Mouse (Mus musculus): Measurements from ENCODE around the gene Mmp21. TPM values are rescaled to one million over a fixed set of nuclear protein-coding genes. Genes with fewer than 3 reads are reported as not detected.
A peak's percentile ranks its signal among the peaks of the same experiment; 100 is the strongest.

The Mmp21 gene
- polyA plus RNA-seq, 1 experiment, result not detected

DNA sequence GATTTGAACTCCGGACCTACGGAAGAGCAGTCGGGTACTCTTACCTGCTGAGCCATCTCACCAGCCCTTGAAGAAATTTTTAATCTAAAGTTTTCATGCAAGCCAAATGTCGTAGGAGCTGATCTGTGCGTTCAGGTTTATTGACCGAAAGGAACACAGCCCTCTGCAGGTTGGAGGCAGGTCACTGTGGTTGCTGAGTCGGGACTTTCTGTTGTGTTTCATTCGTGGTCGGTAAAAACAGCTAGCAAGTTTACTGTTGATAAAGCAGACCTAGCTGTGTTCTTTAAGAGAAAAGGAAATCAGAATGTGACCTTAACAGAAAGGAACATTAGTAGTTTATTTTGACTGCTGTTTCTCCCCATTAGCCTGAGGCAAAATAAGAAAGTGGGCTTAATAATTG, 9.9 kb downstream of the Mmp21 start:
- H3K27me3 ChIP-seq (replicated peaks), result no peaks in the 10 kb centered on the region
- no peak overlapping the region for H3K4me3 ChIP-seq (replicated peaks)
- no peaks in the 10 kb centered on the region for H3K9me3 ChIP-seq
- TF ChIP-seq FLI1 (IDR thresholded peaks at IDR 0.05; ENCODE audit: low read length) (no peak), GATA1 (IDR thresholded peaks at IDR 0.05; ENCODE audit: borderline replicate concordance, low read length) (no peak)
- H3K36me3 ChIP-seq (replicated peaks; ENCODE audit: low read length), result peaks cover 90% of the 10 kb centered on the region
- H3K4me1 ChIP-seq, result peaks cover 8% of the 10 kb centered on the region

DNA sequence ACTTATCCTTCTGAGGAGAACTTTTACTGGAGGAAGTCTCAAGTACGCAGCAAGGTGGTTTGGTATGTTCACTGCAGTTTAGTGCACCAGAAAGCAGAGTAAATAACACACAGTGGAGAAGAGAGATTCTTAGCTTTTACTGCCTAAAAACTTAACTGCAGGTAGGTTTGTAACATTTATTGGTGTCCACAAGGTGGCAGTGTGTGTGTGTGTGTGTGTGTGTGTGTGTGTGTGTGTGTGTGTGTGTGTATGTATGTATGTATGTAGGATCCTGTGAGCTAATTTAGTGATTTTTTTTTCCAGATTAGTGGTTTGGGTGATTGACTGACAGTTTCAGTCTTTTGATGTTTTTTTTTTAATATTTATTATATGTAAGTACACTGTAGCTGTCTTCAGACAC, 10.8 kb downstream of the Mmp21 start:
- H3K4me3 ChIP-seq (replicated peaks), result no peak overlapping the region
- H3K9me3 ChIP-seq, result no peaks in the 10 kb centered on the region
- peaks cover 92% of the 10 kb centered on the region for H3K36me3 ChIP-seq (replicated peaks; ENCODE audit: low read length)
- H3K27me3 ChIP-seq (replicated peaks), result no peaks in the 10 kb centered on the region
- H3K4me1 ChIP-seq, result peaks cover 5% of the 10 kb centered on the region
- TF ChIP-seq GATA1 (IDR thresholded peaks at IDR 0.05; ENCODE audit: borderline replicate concordance, low read length), result no peak
- TF ChIP-seq FLI1 (IDR thresholded peaks at IDR 0.05; ENCODE audit: low read length), result no peak

DNA sequence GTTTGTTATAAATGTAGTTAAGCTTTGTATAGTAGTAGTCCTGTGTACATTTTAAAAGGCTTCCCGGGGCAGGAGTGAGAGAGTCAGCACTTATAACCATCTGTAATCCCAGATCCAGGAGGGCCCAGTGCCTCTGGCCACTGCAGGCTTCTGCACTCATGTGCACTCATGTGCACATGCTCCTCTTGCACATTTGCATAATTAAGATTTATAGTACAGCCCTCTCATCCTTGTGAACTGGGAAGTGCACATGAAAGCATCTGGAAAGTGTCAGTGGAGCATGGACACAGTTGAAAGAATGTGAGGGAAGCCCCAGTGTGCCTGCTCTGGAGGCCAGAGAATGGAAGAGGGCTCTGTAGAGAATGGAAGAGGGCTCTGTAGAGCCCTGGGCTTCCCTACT, 17.4 kb downstream of the Mmp21 start:
- peaks cover 100% of the 10 kb centered on the region for H3K36me3 ChIP-seq (replicated peaks; ENCODE audit: low read length)
- H3K4me3 ChIP-seq (replicated peaks), result no peak overlapping the region
- TF ChIP-seq GATA1 (IDR thresholded peaks at IDR 0.05; ENCODE audit: borderline replicate concordance, low read length) (no peak), FLI1 (IDR thresholded peaks at IDR 0.05; ENCODE audit: low read length) (no peak)
- H3K4me1 ChIP-seq, result no peaks in the 10 kb centered on the region
- no peaks in the 10 kb centered on the region for H3K27me3 ChIP-seq (replicated peaks)
- no peaks in the 10 kb centered on the region for H3K9me3 ChIP-seq

DNA sequence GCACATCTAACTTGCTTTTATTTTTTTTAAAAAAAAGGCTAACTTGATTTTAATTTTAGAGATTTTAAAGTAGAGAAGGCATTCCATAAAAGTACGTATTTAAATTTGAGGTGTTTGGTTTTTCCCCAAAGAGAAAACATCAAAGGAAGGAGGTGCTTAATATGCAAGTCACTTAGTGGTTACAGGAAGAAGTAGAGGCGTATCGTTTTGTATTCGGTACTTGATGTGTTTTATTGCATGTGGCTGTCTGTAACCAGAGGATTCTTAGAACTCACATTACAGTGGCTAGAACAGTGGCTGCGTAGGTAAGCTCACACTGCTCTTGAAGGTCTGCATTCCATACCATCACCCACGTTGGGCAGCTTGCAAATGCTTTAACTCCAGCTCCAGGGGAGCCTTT, 34.1 kb downstream of the Mmp21 start:
- H3K4me3 ChIP-seq (replicated peaks), result no peak overlapping the region
- no peaks in the 10 kb centered on the region for H3K9me3 ChIP-seq
- TF ChIP-seq FLI1 (IDR thresholded peaks at IDR 0.05; ENCODE audit: low read length), result no peak
- no peak for TF ChIP-seq GATA1 (IDR thresholded peaks at IDR 0.05; ENCODE audit: borderline replicate concordance, low read length)
- no peaks in the 10 kb centered on the region for H3K27me3 ChIP-seq (replicated peaks)
- no peaks in the 10 kb centered on the region for H3K4me1 ChIP-seq
- H3K36me3 ChIP-seq (replicated peaks; ENCODE audit: low read length), result peaks cover 99% of the 10 kb centered on the region

DNA sequence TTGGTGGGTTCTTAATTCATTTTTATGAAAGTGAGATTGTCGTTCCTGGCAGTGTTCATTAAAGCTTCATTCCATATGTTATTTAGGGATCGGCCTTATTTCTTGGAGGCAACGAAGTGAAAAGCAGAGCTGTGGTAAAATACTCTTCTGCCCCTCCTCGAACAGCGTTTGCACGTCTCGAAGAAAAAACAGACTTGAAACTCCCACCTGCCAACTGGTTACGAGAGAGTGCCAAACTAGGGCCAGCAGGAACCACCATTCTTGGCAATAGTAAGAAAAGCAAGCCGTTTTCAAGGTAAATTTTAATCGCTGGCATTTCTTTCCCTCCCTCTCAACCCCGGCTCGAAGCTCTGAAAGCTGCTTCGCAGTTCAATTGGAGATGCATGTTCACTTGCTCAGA, 41.0 kb downstream of the Mmp21 start:
- H3K4me1 ChIP-seq, result peaks cover 14% of the 10 kb centered on the region
- TF ChIP-seq GATA1 (IDR thresholded peaks at IDR 0.05; ENCODE audit: borderline replicate concordance, low read length) (no peak), FLI1 (IDR thresholded peaks at IDR 0.05; ENCODE audit: low read length) (no peak)
- no peaks in the 10 kb centered on the region for H3K9me3 ChIP-seq
- H3K4me3 ChIP-seq (replicated peaks), result peak overlapping the region; percentile 99
- no peaks in the 10 kb centered on the region for H3K27me3 ChIP-seq (replicated peaks)
- H3K36me3 ChIP-seq (replicated peaks; ENCODE audit: low read length), result peaks cover 45% of the 10 kb centered on the region

DNA sequence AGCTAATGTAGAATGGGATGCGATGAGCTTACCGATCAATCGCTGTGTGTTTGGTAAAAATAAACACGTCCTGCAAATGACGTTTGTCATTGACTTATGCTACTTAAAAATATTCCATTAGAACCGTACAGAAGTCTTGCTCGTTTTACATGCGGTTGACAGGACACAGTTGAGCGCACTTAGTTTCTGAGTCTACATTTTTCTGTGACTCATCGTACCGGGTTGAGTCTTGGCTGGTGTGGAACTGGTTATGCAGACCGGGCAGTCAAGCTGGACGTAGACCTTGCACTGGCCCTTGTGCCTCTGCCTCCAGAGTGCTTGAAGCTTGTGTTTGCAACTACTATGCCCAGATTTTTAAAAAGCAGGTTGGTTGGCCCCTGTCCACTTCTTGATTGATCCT, 41.6 kb downstream of the Mmp21 start:
- Histone ChIP-seq H3K27me3 (replicated peaks) (no peaks in the 10 kb centered on the region), H3K36me3 (replicated peaks; ENCODE audit: low read length) (peaks cover 40% of the 10 kb centered on the region), H3K4me3 (replicated peaks) (peak overlapping the region; percentile 99), H3K4me1 (peaks cover 14% of the 10 kb centered on the region), H3K9me3 (no peaks in the 10 kb centered on the region)
- TF ChIP-seq FLI1 (IDR thresholded peaks at IDR 0.05; ENCODE audit: low read length) (no peak), GATA1 (IDR thresholded peaks at IDR 0.05; ENCODE audit: borderline replicate concordance, low read length) (no peak)

DNA sequence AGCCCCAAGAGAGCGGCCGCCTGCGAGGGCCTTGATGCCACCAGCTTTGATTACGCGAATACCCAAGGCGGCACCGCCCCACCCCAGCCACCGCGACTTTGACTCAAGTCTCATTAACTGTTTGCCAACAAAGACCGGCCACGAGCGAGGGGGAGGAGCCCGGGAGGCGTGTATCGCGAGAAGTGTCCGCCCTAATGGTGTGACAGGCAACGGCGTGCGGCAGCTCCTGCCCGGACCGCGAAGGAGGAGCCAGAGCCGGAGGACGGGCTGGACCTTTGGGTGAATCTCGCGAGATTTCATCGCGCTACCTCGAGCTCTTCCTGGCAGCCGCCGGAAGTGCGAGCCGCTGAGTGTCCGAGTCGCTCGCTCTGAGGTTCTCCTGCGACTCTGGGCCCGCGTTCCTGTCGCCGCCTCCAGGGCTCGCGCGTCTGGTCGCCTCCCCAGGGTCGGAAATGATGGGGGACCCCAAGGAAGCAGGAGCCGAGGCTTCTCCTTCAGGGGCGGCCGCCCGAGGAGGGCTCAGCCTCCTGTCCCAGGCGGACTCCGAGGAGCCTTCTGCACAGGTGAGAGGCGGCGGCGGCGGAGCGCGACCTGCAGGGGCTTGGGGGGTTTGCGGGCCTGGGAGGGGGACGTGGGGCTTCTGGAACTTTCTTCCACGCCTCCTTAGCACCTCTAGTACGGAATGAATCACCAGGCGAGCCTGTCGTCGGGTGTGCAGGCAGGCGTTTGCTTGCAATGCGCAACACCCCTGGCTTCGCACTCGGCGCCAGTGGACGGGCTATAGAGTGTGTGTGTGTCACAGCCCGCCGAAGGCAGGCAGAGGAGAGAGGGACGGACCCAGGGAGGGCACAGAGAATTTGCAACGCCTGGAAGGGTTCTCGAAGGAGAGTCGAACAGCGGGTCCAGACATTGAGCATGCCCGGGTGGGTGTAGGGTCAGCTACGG, 42.2 kb downstream of the Mmp21 start, which contains the start of gene Edrf1:
Gene Edrf1, plus strand, starts transcription at position 183 of the 945 bp plus-strand sequence.
- peak within 1 kb of the TSS; percentile 99 for H3K4me3 ChIP-seq (replicated peaks)
- no peak for TF ChIP-seq GATA1 (IDR thresholded peaks at IDR 0.05; ENCODE audit: borderline replicate concordance, low read length)
- TF ChIP-seq FLI1 (IDR thresholded peaks at IDR 0.05; ENCODE audit: low read length), result no peak

DNA sequence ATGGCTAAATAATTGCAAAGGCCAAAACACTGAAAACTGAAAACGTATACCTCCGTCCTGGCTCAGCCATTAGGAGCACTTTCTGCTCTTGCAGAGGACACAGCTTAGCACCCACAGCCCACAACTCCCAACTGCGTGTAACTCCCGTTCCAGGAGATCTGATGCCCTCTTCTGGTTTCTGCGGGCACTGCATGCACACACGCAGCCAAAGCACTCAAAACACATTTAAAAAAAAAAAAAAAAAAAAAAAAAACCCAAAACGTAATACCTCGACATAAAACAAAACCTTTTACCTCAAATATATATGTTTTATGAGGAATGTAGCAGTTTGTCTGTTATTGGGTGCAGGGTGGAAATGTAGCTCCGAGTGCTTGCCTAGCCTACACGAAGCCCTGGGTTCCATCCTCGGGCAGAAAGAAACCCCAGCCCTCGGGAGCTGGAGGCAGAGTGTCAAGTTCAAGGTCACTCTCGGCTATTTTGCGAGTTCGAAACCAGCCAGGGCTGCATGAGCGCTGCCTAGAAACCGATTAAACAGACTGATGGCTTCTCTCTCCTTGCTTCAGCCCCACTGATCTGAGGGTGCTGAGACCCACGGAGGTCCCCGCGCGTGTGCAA, 43.0 kb downstream of the Mmp21 start:
- TF ChIP-seq FLI1 (IDR thresholded peaks at IDR 0.05; ENCODE audit: low read length), result no peak
- TF ChIP-seq GATA1 (IDR thresholded peaks at IDR 0.05; ENCODE audit: borderline replicate concordance, low read length), result no peak
- peak overlapping the region; percentile 99 for H3K4me3 ChIP-seq (replicated peaks)
- no peaks in the 10 kb centered on the region for H3K9me3 ChIP-seq
- peaks cover 25% of the 10 kb centered on the region for H3K36me3 ChIP-seq (replicated peaks; ENCODE audit: low read length)
- H3K27me3 ChIP-seq (replicated peaks), result no peaks in the 10 kb centered on the region
- peaks cover 14% of the 10 kb centered on the region for H3K4me1 ChIP-seq

More for the DNA sequence above, 42.2 kb downstream of the Mmp21 start, which contains the start of gene Edrf1:
- H3K27me3 ChIP-seq (replicated peaks), result no peaks in the 10 kb centered on the region
- peaks cover 14% of the 10 kb centered on the region for H3K4me1 ChIP-seq
- H3K36me3 ChIP-seq (replicated peaks; ENCODE audit: low read length), result peaks cover 33% of the 10 kb centered on the region
- H3K9me3 ChIP-seq, result no peaks in the 10 kb centered on the region

DNA sequence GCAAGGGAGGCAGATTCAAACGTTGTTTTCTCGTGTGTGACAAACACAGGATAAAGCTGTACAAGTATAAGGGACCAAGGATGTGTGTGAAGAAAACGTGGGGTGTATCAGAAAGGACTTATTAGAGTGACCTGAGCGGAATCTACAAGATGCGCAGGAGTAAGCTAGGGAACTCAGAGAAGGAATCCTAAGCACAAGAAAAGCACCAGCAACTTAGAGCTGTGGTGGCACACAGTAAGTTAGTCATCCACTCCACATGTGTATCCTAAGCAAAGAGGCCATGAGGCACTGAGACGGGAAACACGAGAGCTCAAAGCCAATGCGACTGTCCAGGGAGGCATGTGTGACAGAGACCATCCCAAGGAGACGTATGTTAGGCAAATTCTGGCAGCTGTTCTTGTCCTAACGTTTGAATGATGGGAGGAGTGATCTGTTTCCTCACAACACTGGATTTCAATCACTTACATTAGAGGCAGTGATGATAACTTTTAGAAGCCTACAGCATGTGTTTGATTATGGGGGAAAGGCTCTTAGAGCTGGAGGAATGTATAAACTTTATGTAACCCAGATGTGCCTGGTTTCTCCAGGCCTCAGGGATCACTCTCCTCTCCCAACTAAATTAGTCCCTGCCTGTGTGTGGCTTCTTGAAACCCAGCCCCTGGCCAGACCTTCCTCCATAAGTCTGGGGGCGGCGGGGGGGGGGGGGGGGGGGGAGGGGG, 44.8 kb downstream of the Mmp21 start:
- Histone ChIP-seq H3K4me1 (peaks cover 11% of the 10 kb centered on the region), H3K36me3 (replicated peaks; ENCODE audit: low read length) (peaks cover 8% of the 10 kb centered on the region), H3K27me3 (replicated peaks) (peaks cover 5% of the 10 kb centered on the region), H3K4me3 (replicated peaks) (no peak overlapping the region), H3K9me3 (no peaks in the 10 kb centered on the region)
- TF ChIP-seq GATA1 (IDR thresholded peaks at IDR 0.05; ENCODE audit: borderline replicate concordance, low read length), result no peak

Measured in megakaryocyte, embryonic 14.5 days (primary cell).